Mouse (Mus musculus) brain, embryonic 14.5 days (tissue): Measurements from ENCODE around the gene Tenm2.

Experiments used
- CTCF ChIP-seq: fragments of 200-500 bp; IDR thresholded peaks from 2 replicates; pipeline ENCODE4 v1.5.1; 2012; ENCODE audit warnings: inconsistent platforms, mild to moderate bottlenecking, moderate library complexity, borderline replicate concordance; ENCODE audit not compliant: insufficient read depth, insufficient read length; ENCODE audit errors: extremely low read depth
- POLR2A ChIP-seq: fragments of 200-500 bp; IDR thresholded peaks from 2 replicates; pipeline ENCODE4 v1.6.1; 2012; ENCODE audit warnings: mild to moderate bottlenecking, inconsistent platforms, borderline replicate concordance; ENCODE audit not compliant: poor library complexity, insufficient read depth, insufficient read length, severe bottlenecking; ENCODE audit errors: extremely low read depth

GRCm38 (mm10) chr11:36335147-36335546 lies 900.6 kb downstream of the Tenm2 start:
- TF ChIP-seq POLR2A (no peak), CTCF (no peak)
